Mouse (Mus musculus) hindbrain, embryonic 14.5 days (tissue): ENCODE results near the gene Tssc4. TPM values are rescaled to one million over a fixed set of nuclear protein-coding genes. Genes with fewer than 3 reads are reported as not detected.

Experiments used
- ATAC-seq: fragments of 200-750 bp; cut with Nextera tagmentation; 2 replicates; pipeline ENCODE4 v1.8.0; 2017; ENCODE audit warnings: moderate number of reproducible peaks, mild to moderate bottlenecking, moderate TSS enrichment, moderate library complexity; ENCODE audit not compliant: low FRiP score
- DNase-seq: peaks from one replicate; pipeline ENCODE4 v3.0.0-alpha.2; 2015; ENCODE audit warnings: low spot score
- H3K27ac ChIP-seq: fragments of 300-500 bp; sonication (generic); 2 replicates; pipeline ENCODE4 v1.5.1; 2014; ENCODE audit warnings: mild to moderate bottlenecking, moderate library complexity
- H3K27me3 ChIP-seq: fragments of 300-500 bp; sonication (generic); 2 replicates; pipeline ENCODE4 v1.6.1; 2014; ENCODE audit warnings: mild to moderate bottlenecking, low read length, mixed read lengths; ENCODE audit not compliant: control insufficient read depth, insufficient read depth
- H3K36me3 ChIP-seq: fragments of 300-500 bp; sonication (generic); replicated peaks from 2 replicates; pipeline ENCODE4 v1.6.1; 2014; ENCODE audit not compliant: control insufficient read depth, insufficient read depth
- H3K4me1 ChIP-seq: fragments of 300-500 bp; sonication (generic); replicated peaks from 2 replicates; pipeline ENCODE4 v1.6.1; 2014; ENCODE audit warnings: antibody characterized with exemption, low read length, mixed read lengths; ENCODE audit not compliant: control insufficient read depth, insufficient read depth
- H3K4me2 ChIP-seq: fragments of 300-500 bp; sonication (generic); replicated peaks from 2 replicates; pipeline ENCODE4 v1.6.1; 2014; ENCODE audit warnings: mild to moderate bottlenecking, moderate library complexity
- H3K4me3 ChIP-seq: fragments of 300-500 bp; sonication (generic); replicated peaks from 2 replicates; pipeline ENCODE4 v1.5.1; 2014; ENCODE audit warnings: mild to moderate bottlenecking, low read length
- H3K9ac ChIP-seq: fragments of 300-500 bp; sonication (generic); 2 replicates; pipeline ENCODE4 v1.6.1; 2014
- H3K9me3 ChIP-seq: fragments of 300-500 bp; sonication (generic); 2 replicates; pipeline ENCODE4 v1.6.1; 2016; ENCODE audit warnings: low read length; ENCODE audit not compliant: control insufficient read depth
- WGBS: fragments of 180-500 bp; shearing (Covaris S2); extraction: QIAGEN DNeasy Blood & Tissue Kit; methylation state at CpG from one replicate; pipeline ENCODE4 v1.1.7; 2014; 5-methylcytosine and 5-hydroxymethylcytosine counted together
- polyA plus RNA-seq: library from polyadenylated mRNA; unstranded; fragments of >200 nt; fragmentation: Nextera tagmentation; extraction: Ambion mirVana; gene quantifications from 2 replicates; pipeline ENCODE4 v1.2.1, GENCODE M21; 2014

Gene Tssc4
- polyA plus RNA-seq, 1 experiment from 2014 or later: 62.8 TPM

- ATAC-seq (no peak), DNase-seq (no peak)
- Histone ChIP-seq H3K27ac (peak overlapping the region; percentile 40; the same call in 1 of the 2 replicates), H3K4me3 (no peak overlapping the region), H3K36me3 (peaks cover 29% of the 10 kb centered on the region), H3K4me2 (no peak overlapping the region), H3K9ac (no peak overlapping the region), H3K4me1 (peaks cover 25% of the 10 kb centered on the region; the same call in 1 of the 2 replicates), H3K27me3 (no peaks in the 10 kb centered on the region), H3K9me3 (no peaks in the 10 kb centered on the region)
- 75% methylated on average over 5 of the region's 5 CpGs for WGBS
These were observed 9.7 kb upstream of the Tssc4 start for GRCm38 (mm10) chr7:143059202-143059870.

- H3K27me3 ChIP-seq: no peaks in the 10 kb centered on the region
- 100% methylated on average over 2 of the region's 2 CpGs for WGBS
- no peaks in the 10 kb centered on the region for H3K9me3 ChIP-seq
- ATAC-seq: no peak
- H3K4me2 ChIP-seq: no peak overlapping the region
- no peak for DNase-seq
- H3K4me1 ChIP-seq: peaks cover 6% of the 10 kb centered on the region
- H3K9ac ChIP-seq: no peak overlapping the region
- peaks cover 63% of the 10 kb centered on the region for H3K36me3 ChIP-seq
- no peak overlapping the region for H3K27ac ChIP-seq
- no peak overlapping the region for H3K4me3 ChIP-seq
These were observed 6.3 kb upstream of the Tssc4 start for GRCm38 (mm10) chr7:143062704-143063103.

- no peak overlapping the region for H3K9ac ChIP-seq
- 19% methylated on average over 6 of the region's 6 CpGs for WGBS
- peaks cover 66% of the 10 kb centered on the region for H3K36me3 ChIP-seq
These were observed 4.8 kb upstream of the Tssc4 start for GRCm38 (mm10) chr7:143064226-143064625.

GRCm38 (mm10) chr7:143065692-143066091 lies 3.4 kb upstream of the Tssc4 start:
- WGBS: 98% methylated on average over 2 of the region's 2 CpGs

More at GRCm38 (mm10) chr7:143064226-143064625, 4.8 kb upstream of the Tssc4 start:
- Histone ChIP-seq H3K27me3 (no peaks in the 10 kb centered on the region), H3K9me3 (no peaks in the 10 kb centered on the region), H3K4me1 (peaks cover 11% of the 10 kb centered on the region), H3K27ac (no peak overlapping the region), H3K4me3 (no peak overlapping the region), H3K4me2 (no peak overlapping the region)
- DNase-seq: no peak
- ATAC-seq: no peak

GRCm38 (mm10) chr7:143067469-143067868 lies 1.6 kb upstream of the Tssc4 start:
- WGBS: 62% methylated on average over 2 of the region's 2 CpGs
- Histone ChIP-seq H3K4me2 (peak overlapping the region; percentile 59), H3K4me3 (no peak overlapping the region), H3K27ac (peak overlapping the region; percentile 95), H3K9me3 (no peaks in the 10 kb centered on the region), H3K4me1 (peaks cover 22% of the 10 kb centered on the region), H3K27me3 (no peaks in the 10 kb centered on the region), H3K36me3 (peaks cover 60% of the 10 kb centered on the region), H3K9ac (0 out of 2 replicates have a peak overlapping the region, but pooled peaks have one; percentile 54)
- no peak for DNase-seq
- no peak for ATAC-seq

More at GRCm38 (mm10) chr7:143065692-143066091, 3.4 kb upstream of the Tssc4 start:
- H3K27me3 ChIP-seq: no peaks in the 10 kb centered on the region
- no peak overlapping the region for H3K9ac ChIP-seq
- DNase-seq (no peak), ATAC-seq (no peak)
- no peaks in the 10 kb centered on the region for H3K9me3 ChIP-seq
- H3K4me3 ChIP-seq: no peak overlapping the region
- no peak overlapping the region for H3K27ac ChIP-seq
- peaks cover 19% of the 10 kb centered on the region for H3K4me1 ChIP-seq
- H3K4me2 ChIP-seq: no peak overlapping the region
- peaks cover 66% of the 10 kb centered on the region for H3K36me3 ChIP-seq

- peaks cover 22% of the 10 kb centered on the region for H3K4me1 ChIP-seq
- peak overlapping the region; percentile 59 for H3K4me2 ChIP-seq
- H3K27ac ChIP-seq: peak overlapping the region; percentile 95
- no peaks in the 10 kb centered on the region for H3K27me3 ChIP-seq
- peak overlapping the region; percentile 29 for H3K4me3 ChIP-seq
- H3K9me3 ChIP-seq: no peaks in the 10 kb centered on the region
- H3K36me3 ChIP-seq: peaks cover 55% of the 10 kb centered on the region
- H3K9ac ChIP-seq: peak overlapping the region; percentile 54
- ATAC-seq (no peak), DNase-seq (no peak)
- WGBS: 75% methylated on average over 3 of the region's 3 CpGs
These were observed 1.2 kb upstream of the Tssc4 start for GRCm38 (mm10) chr7:143067897-143068296.

GRCm38 (mm10) chr7:143068316-143068881 lies 650 bp upstream of the Tssc4 start:
- 40% methylated on average over 13 of the region's 13 CpGs for WGBS
- Histone ChIP-seq H3K9me3 (no peaks in the 10 kb centered on the region), H3K4me3 (peak overlapping the region; percentile 29), H3K27ac (peak overlapping the region; percentile 95), H3K4me2 (peak overlapping the region; percentile 59), H3K4me1 (peaks cover 22% of the 10 kb centered on the region), H3K9ac (peak overlapping the region; percentile 54), H3K27me3 (no peaks in the 10 kb centered on the region), H3K36me3 (peaks cover 50% of the 10 kb centered on the region)
- ATAC-seq (peak; percentile 1), DNase-seq (peak; percentile 42)

- no peak for DNase-seq
- Histone ChIP-seq H3K27me3 (no peaks in the 10 kb centered on the region), H3K27ac (peak overlapping the region; percentile 84), H3K36me3 (peaks cover 36% of the 10 kb centered on the region), H3K4me1 (peaks cover 22% of the 10 kb centered on the region), H3K9ac (peak overlapping the region; percentile 93), H3K4me2 (peak overlapping the region; percentile 99), H3K4me3 (peak overlapping the region; percentile 78), H3K9me3 (no peaks in the 10 kb centered on the region)
- WGBS: 16% methylated on average over 30 of the region's 30 CpGs
- no peak; the same call in 1 of the 2 replicates for ATAC-seq
These were observed 827 bp downstream of the Tssc4 start for GRCm38 (mm10) chr7:143069751-143070400.

GRCm38 (mm10) chr7:143070506-143071070 lies 1.5 kb downstream of the Tssc4 start:
- no peaks in the 10 kb centered on the region for H3K9me3 ChIP-seq
- peaks cover 22% of the 10 kb centered on the region for H3K4me1 ChIP-seq
- H3K9ac ChIP-seq: peak overlapping the region; percentile 93

More at GRCm38 (mm10) chr7:143070506-143071070, 1.5 kb downstream of the Tssc4 start:
- WGBS: 92% methylated on average over 10 of the region's 10 CpGs
- Histone ChIP-seq H3K36me3 (peaks cover 28% of the 10 kb centered on the region), H3K27ac (no peak overlapping the region), H3K27me3 (no peaks in the 10 kb centered on the region), H3K4me3 (peak overlapping the region; percentile 78), H3K4me2 (peak overlapping the region; percentile 99)
- DNase-seq: no peak
- no peak for ATAC-seq
